Mouse (Mus musculus) limb, embryonic 13.5 days (tissue): ENCODE data around the gene St5. TPM values are rescaled to one million over a fixed set of nuclear protein-coding genes. Genes with fewer than 3 reads are reported as not detected.

Experiments used
- ATAC-seq: fragments of 200-750 bp; cut with Nextera tagmentation; 2 replicates; pipeline ENCODE4 v1.8.0; 2017; ENCODE audit warnings: low read depth, moderate number of reproducible peaks, moderate TSS enrichment; ENCODE audit not compliant: low FRiP score
- H3K27ac ChIP-seq: fragments of 300-500 bp; sonication (generic); 2 replicates; pipeline ENCODE4 v1.5.1; 2015; ENCODE audit warnings: inconsistent platforms, mild to moderate bottlenecking, moderate library complexity
- H3K27me3 ChIP-seq: fragments of 300-500 bp; sonication (generic); 2 replicates; pipeline ENCODE4 v1.6.1; 2015; ENCODE audit warnings: mild to moderate bottlenecking, inconsistent platforms
- H3K36me3 ChIP-seq: fragments of 300-500 bp; sonication (generic); 2 replicates; pipeline ENCODE4 v1.6.1; 2015; ENCODE audit warnings: inconsistent platforms, mild to moderate bottlenecking, moderate library complexity
- H3K4me1 ChIP-seq: fragments of 300-500 bp; sonication (generic); 2 replicates; pipeline ENCODE4 v1.6.1; 2015; ENCODE audit warnings: inconsistent platforms
- H3K4me2 ChIP-seq: fragments of 300-500 bp; sonication (generic); replicated peaks from 2 replicates; pipeline ENCODE4 v1.6.1; 2015; ENCODE audit warnings: inconsistent platforms, mild to moderate bottlenecking, moderate library complexity
- H3K4me3 ChIP-seq: fragments of 300-500 bp; sonication (generic); 2 replicates; pipeline ENCODE4 v1.5.1; 2015; ENCODE audit warnings: moderate library complexity, mild to moderate bottlenecking, inconsistent platforms
- H3K9ac ChIP-seq: fragments of 300-500 bp; sonication (generic); 2 replicates; pipeline ENCODE4 v1.6.1; 2015; ENCODE audit warnings: mild to moderate bottlenecking, inconsistent platforms
- H3K9me3 ChIP-seq: fragments of 300-500 bp; sonication (generic); 2 replicates; pipeline ENCODE4 v1.6.1; 2016; ENCODE audit warnings: inconsistent platforms
- WGBS: fragments of 180-500 bp; shearing (Covaris S2); methylation state at CpG from one replicate; pipeline ENCODE4 v1.1.7; 2015; 5-methylcytosine and 5-hydroxymethylcytosine counted together
- polyA plus RNA-seq: library from polyadenylated mRNA; unstranded; fragments of >200 nt; fragmentation: Nextera tagmentation; extraction: Ambion mirVana; gene quantifications from 2 replicates; pipeline ENCODE4 v1.2.1, GENCODE M21; 2015

The St5 gene
- polyA plus RNA-seq, 1 experiment from 2014 or later = 47.3 TPM

GRCm38 (mm10) chr7:109614939-109615338, 88.5 kb downstream of the St5 start:
- H3K9ac ChIP-seq = no peak overlapping the region
- H3K9me3 ChIP-seq = no peaks in the 10 kb centered on the region
- ATAC-seq = no peak
- H3K4me1 ChIP-seq = peaks cover 54% of the 10 kb centered on the region
- peak overlapping the region; percentile 37; the same call in 1 of the 2 replicates for H3K4me3 ChIP-seq
- no peaks in the 10 kb centered on the region for H3K27me3 ChIP-seq
- H3K36me3 ChIP-seq = no peaks in the 10 kb centered on the region
- H3K27ac ChIP-seq = no peak overlapping the region
- H3K4me2 ChIP-seq = peak overlapping the region; percentile 67
- 72% methylated on average over 4 of the region's 4 CpGs for WGBS

- Histone ChIP-seq H3K36me3 (no peaks in the 10 kb centered on the region), H3K9ac (no peak overlapping the region), H3K4me3 (no peak overlapping the region), H3K4me2 (0 out of 2 replicates have a peak overlapping the region, but pooled peaks have one; percentile 12), H3K27ac (no peak overlapping the region), H3K9me3 (no peaks in the 10 kb centered on the region), H3K4me1 (peaks cover 58% of the 10 kb centered on the region), H3K27me3 (no peaks in the 10 kb centered on the region)
- ATAC-seq = no peak
- 62% methylated on average over 5 of the region's 5 CpGs for WGBS
Measured at GRCm38 (mm10) chr7:109613531-109614021, 89.8 kb downstream of the St5 start.

GRCm38 (mm10) chr7:109613051-109613450, 90.4 kb downstream of the St5 start:
- 91% methylated on average over 3 of the region's 3 CpGs for WGBS
- Histone ChIP-seq H3K36me3 (no peaks in the 10 kb centered on the region), H3K4me2 (no peak overlapping the region), H3K4me1 (peaks cover 59% of the 10 kb centered on the region), H3K4me3 (no peak overlapping the region), H3K9ac (no peak overlapping the region), H3K27ac (no peak overlapping the region), H3K9me3 (no peaks in the 10 kb centered on the region), H3K27me3 (no peaks in the 10 kb centered on the region)
- no peak for ATAC-seq

GRCm38 (mm10) chr7:109612531-109612930, 90.9 kb downstream of the St5 start:
- H3K4me1 ChIP-seq = peaks cover 58% of the 10 kb centered on the region
- H3K4me3 ChIP-seq = no peak overlapping the region

GRCm38 (mm10) chr7:109610348-109610747, 93.1 kb downstream of the St5 start:
- Histone ChIP-seq H3K9me3 (no peaks in the 10 kb centered on the region), H3K27ac (no peak overlapping the region), H3K4me3 (no peak overlapping the region), H3K27me3 (no peaks in the 10 kb centered on the region), H3K4me2 (no peak overlapping the region), H3K9ac (no peak overlapping the region), H3K4me1 (peaks cover 46% of the 10 kb centered on the region), H3K36me3 (no peaks in the 10 kb centered on the region)
- no peak for ATAC-seq
- WGBS = 87% methylated on average over 2 of the region's 2 CpGs

More at GRCm38 (mm10) chr7:109612531-109612930, 90.9 kb downstream of the St5 start:
- Histone ChIP-seq H3K36me3 (no peaks in the 10 kb centered on the region), H3K9me3 (no peaks in the 10 kb centered on the region), H3K27ac (no peak overlapping the region), H3K9ac (no peak overlapping the region), H3K4me2 (no peak overlapping the region), H3K27me3 (no peaks in the 10 kb centered on the region)
- ATAC-seq = no peak
- WGBS = 73% methylated on average over 2 of the region's 2 CpGs

- Histone ChIP-seq H3K4me2 (no peak overlapping the region), H3K27ac (no peak overlapping the region), H3K4me1 (peaks cover 40% of the 10 kb centered on the region), H3K36me3 (no peaks in the 10 kb centered on the region), H3K27me3 (no peaks in the 10 kb centered on the region), H3K4me3 (no peak overlapping the region), H3K9me3 (no peaks in the 10 kb centered on the region), H3K9ac (no peak overlapping the region)
- 60% methylated on average over 6 of the region's 6 CpGs for WGBS
- no peak for ATAC-seq
Measured at GRCm38 (mm10) chr7:109609565-109610345, 93.7 kb downstream of the St5 start.

- no peak for ATAC-seq
- no peaks in the 10 kb centered on the region for H3K36me3 ChIP-seq
- WGBS = 90% methylated on average over 6 of the region's 6 CpGs
Measured at GRCm38 (mm10) chr7:109608831-109609230, 94.6 kb downstream of the St5 start.

GRCm38 (mm10) chr7:109606994-109607610, 96.3 kb downstream of the St5 start:
- no peaks in the 10 kb centered on the region for H3K27me3 ChIP-seq
- H3K27ac ChIP-seq = no peak overlapping the region
- no peak overlapping the region for H3K4me2 ChIP-seq
- no peaks in the 10 kb centered on the region for H3K36me3 ChIP-seq
- no peaks in the 10 kb centered on the region for H3K9me3 ChIP-seq
- peaks cover 33% of the 10 kb centered on the region for H3K4me1 ChIP-seq
- no peak overlapping the region for H3K9ac ChIP-seq
- WGBS = 67% methylated on average over 7 of the region's 7 CpGs
- no peak overlapping the region for H3K4me3 ChIP-seq
- no peak for ATAC-seq

More at GRCm38 (mm10) chr7:109608831-109609230, 94.6 kb downstream of the St5 start:
- Histone ChIP-seq H3K27me3 (no peaks in the 10 kb centered on the region), H3K4me3 (no peak overlapping the region), H3K9ac (no peak overlapping the region), H3K4me2 (no peak overlapping the region), H3K9me3 (no peaks in the 10 kb centered on the region), H3K4me1 (peaks cover 32% of the 10 kb centered on the region), H3K27ac (no peak overlapping the region)

- H3K27ac ChIP-seq = no peak overlapping the region
- H3K36me3 ChIP-seq = no peaks in the 10 kb centered on the region
- H3K27me3 ChIP-seq = no peaks in the 10 kb centered on the region
- no peak overlapping the region for H3K9ac ChIP-seq
- H3K4me1 ChIP-seq = peaks cover 31% of the 10 kb centered on the region
- H3K9me3 ChIP-seq = no peaks in the 10 kb centered on the region
- no peak overlapping the region for H3K4me3 ChIP-seq
- no peak for ATAC-seq
- H3K4me2 ChIP-seq = no peak overlapping the region
- 46% methylated on average over 5 of the region's 5 CpGs for WGBS
Measured at GRCm38 (mm10) chr7:109602562-109602961, 100.8 kb downstream of the St5 start.

- Histone ChIP-seq H3K4me1 (peaks cover 28% of the 10 kb centered on the region), H3K9me3 (no peaks in the 10 kb centered on the region), H3K4me3 (no peak overlapping the region), H3K36me3 (no peaks in the 10 kb centered on the region), H3K4me2 (no peak overlapping the region), H3K27ac (no peak overlapping the region), H3K9ac (no peak overlapping the region), H3K27me3 (no peaks in the 10 kb centered on the region)
- no peak for ATAC-seq
Measured at GRCm38 (mm10) chr7:109602022-109602421, 101.4 kb downstream of the St5 start.

- no peaks in the 10 kb centered on the region for H3K9me3 ChIP-seq
- WGBS = 28% methylated on average over 3 of the region's 3 CpGs
- no peak overlapping the region for H3K4me3 ChIP-seq
- no peak overlapping the region; the same call in 1 of the 2 replicates for H3K27ac ChIP-seq
- H3K36me3 ChIP-seq = no peaks in the 10 kb centered on the region
- no peak for ATAC-seq
- no peaks in the 10 kb centered on the region for H3K27me3 ChIP-seq
- peaks cover 21% of the 10 kb centered on the region for H3K4me1 ChIP-seq
- H3K4me2 ChIP-seq = no peak overlapping the region
- H3K9ac ChIP-seq = no peak overlapping the region
Measured at GRCm38 (mm10) chr7:109600702-109601101, 102.7 kb downstream of the St5 start.

- 96% methylated on average over 4 of the region's 4 CpGs for WGBS
- H3K27me3 ChIP-seq = no peaks in the 10 kb centered on the region
- no peak overlapping the region for H3K9ac ChIP-seq
- no peak overlapping the region for H3K4me3 ChIP-seq
- no peak for ATAC-seq
- peaks cover 21% of the 10 kb centered on the region for H3K4me1 ChIP-seq
- H3K36me3 ChIP-seq = no peaks in the 10 kb centered on the region
- H3K27ac ChIP-seq = no peak overlapping the region
- H3K9me3 ChIP-seq = no peaks in the 10 kb centered on the region
- no peak overlapping the region for H3K4me2 ChIP-seq
Measured at GRCm38 (mm10) chr7:109599998-109600397, 103.4 kb downstream of the St5 start.
